Comparison of ENCODE assay signal across 34 mouse cellular contexts in the genomic region with DNA sequence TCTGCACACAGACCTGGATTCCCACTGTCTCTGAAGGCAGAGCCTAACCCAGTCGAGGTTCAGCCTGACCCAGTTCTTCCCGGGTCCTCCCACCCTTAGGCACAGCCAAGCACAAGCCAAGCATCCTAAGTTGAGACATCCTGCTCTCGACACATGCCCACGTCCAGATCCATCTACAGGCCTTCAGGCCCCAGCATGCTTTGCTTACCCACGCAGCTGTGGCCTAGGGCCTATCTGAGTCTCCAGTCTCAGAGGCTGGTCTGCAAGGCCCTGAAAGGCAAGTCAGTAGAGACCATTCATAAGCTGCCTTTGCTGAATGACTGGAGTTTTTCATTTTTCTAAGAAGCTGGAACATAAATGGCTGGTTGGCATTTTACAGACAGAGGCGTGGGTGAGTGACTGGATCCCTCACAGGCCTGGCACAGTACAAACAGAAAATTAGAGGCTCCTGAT. TPM values are rescaled to one million over a fixed set of nuclear protein-coding genes. Genes with fewer than 3 reads are reported as not detected.
A peak's percentile ranks its signal among the peaks of the same experiment; 100 is the strongest.
DNase-seq lines count a peak whose midpoint lies in the region; ATAC-seq and TF ChIP-seq lines count a peak whose summit lies in the region.
"Had no signal": no experiment of that assay in that cellular context is flagged by ENCODE, and none has a peak within 500 bp of the region (broad histone marks: within the 10 kb centered on the region; RNA-seq: fewer than 3 reads in every experiment).

No protein-coding gene starts in this region.

- TF ChIP-seq CTCF in gastrocnemius, adult 2 months (IDR thresholded peaks at IDR 0.05), result no peak

- peaks cover 17% of the 10 kb centered on the region for H3K4me1 ChIP-seq in forebrain, embryonic 10.5 days
- H3K4me1 ChIP-seq in forebrain, embryonic 13.5 days, result peaks cover 17% of the 10 kb centered on the region
- H3K4me1 ChIP-seq: embryonic facial prominence, embryonic 12.5 days; limb, embryonic 15.5 days; liver, embryonic 13.5 days; megakaryocyte, embryonic 14.5 days had no signal

- intact Hi-C loops in gastrocnemius, adult 2 months (cut with DNase I), result no loop called here

- 0 out of 2 replicates have a peak overlapping the region, but pooled peaks have one; percentile 1 for H3K27ac ChIP-seq in forebrain, embryonic 10.5 days
- no peak overlapping the region for H3K27ac ChIP-seq in forebrain, embryonic 13.5 days
- H3K27ac ChIP-seq in gastrocnemius, adult 2 months, result no peak overlapping the region
- H3K27ac ChIP-seq: embryonic facial prominence, embryonic 12.5 days; heart, embryonic 10.5 days; heart, embryonic 15.5 days; hindbrain, embryonic 14.5 days; limb, embryonic 10.5 days; limb, embryonic 15.5 days; liver, embryonic 13.5 days; midbrain, embryonic 12.5 days; neural tube, embryonic 13.5 days; stomach, postnatal 0 days had no signal

- WGBS in forebrain, embryonic 10.5 days, result 89% methylated on average over 6 of the region's 6 CpGs
- 92% methylated on average over 6 of the region's 6 CpGs for WGBS in forebrain, embryonic 13.5 days

- H3K4me2 ChIP-seq in forebrain, embryonic 13.5 days, result no peak overlapping the region
- H3K4me2 ChIP-seq: embryonic facial prominence, embryonic 12.5 days; heart, embryonic 15.5 days; hindbrain, embryonic 14.5 days; limb, embryonic 15.5 days; liver, embryonic 13.5 days; midbrain, embryonic 12.5 days; neural tube, embryonic 13.5 days had no signal

- no peaks in the 10 kb centered on the region for H3K27me3 ChIP-seq in forebrain, embryonic 10.5 days (ENCODE audit: poor library complexity, severe bottlenecking)
- no peaks in the 10 kb centered on the region for H3K27me3 ChIP-seq in forebrain, embryonic 13.5 days
- H3K27me3 ChIP-seq: embryonic facial prominence, embryonic 12.5 days; heart, embryonic 15.5 days; limb, embryonic 15.5 days; liver, embryonic 13.5 days; megakaryocyte, embryonic 14.5 days; neural tube, embryonic 13.5 days had no signal

- H3K4me3 ChIP-seq in forebrain, embryonic 10.5 days, result no peak overlapping the region
- H3K4me3 ChIP-seq in forebrain, embryonic 13.5 days, result no peak overlapping the region
- H3K4me3 ChIP-seq in gastrocnemius, adult 2 months, result no peak overlapping the region
- H3K4me3 ChIP-seq: embryonic facial prominence, embryonic 12.5 days; heart, embryonic 10.5 days; heart, embryonic 15.5 days; limb, embryonic 10.5 days; limb, embryonic 15.5 days; liver, embryonic 13.5 days; megakaryocyte, embryonic 14.5 days; midbrain, embryonic 12.5 days; myocyte; neural tube, embryonic 13.5 days had no signal

- no peaks in the 10 kb centered on the region for H3K9me3 ChIP-seq in forebrain, embryonic 10.5 days
- H3K9me3 ChIP-seq in forebrain, embryonic 13.5 days (replicated peaks), result no peaks in the 10 kb centered on the region
- H3K9me3 ChIP-seq: embryonic facial prominence, embryonic 12.5 days; heart, embryonic 10.5 days; heart, embryonic 15.5 days; limb, embryonic 10.5 days; limb, embryonic 15.5 days; liver, embryonic 13.5 days; midbrain, embryonic 12.5 days; neural tube, embryonic 13.5 days had no signal

- ATAC-seq in forebrain, embryonic 13.5 days, result no peak
- ATAC-seq: forebrain, postnatal 0 days; intestine, postnatal 0 days; lung, postnatal 0 days had no signal

- H3K9ac ChIP-seq in forebrain, embryonic 13.5 days, result no peak overlapping the region
- H3K9ac ChIP-seq: embryonic facial prominence, embryonic 12.5 days; forebrain, postnatal 0 days; heart, embryonic 15.5 days; hindbrain, embryonic 14.5 days; limb, embryonic 15.5 days; liver, embryonic 13.5 days; midbrain, embryonic 12.5 days; neural tube, embryonic 13.5 days had no signal

- no peak for DNase-seq in forebrain, embryonic 10.5 days (ENCODE audit: extremely low spot score, low spot score)
- peak; percentile 36 for DNase-seq in layer of hippocampus, adult 11-12 months (ENCODE audit: low spot score)
- DNase-seq in layer of hippocampus, postnatal 25 days (ENCODE audit: extremely low spot score in 1 of 2, low spot score in 1 of 2), result no peak
- DNase-seq in retina, postnatal 1 day, result peak; percentile 40
- no peak for DNase-seq in retina, embryonic 14.5 days (ENCODE audit: low spot score)
- DNase-seq in gastrocnemius, adult 2 months, result no peak
- DNase-seq: adrenal gland, adult 8-10 months; cerebellum, adult 8-10 months; cerebellum, postnatal 25 days; forebrain, postnatal 0 days; heart, postnatal 36 days; kidney, postnatal 14 days; liver, embryonic 13.5 days; lung, adult 18-20 months; lung, postnatal 4 days; right cerebral cortex, postnatal 4 days; thymus, adult 2 months; thymus, postnatal 36 days had no signal

- peaks cover 4% of the 10 kb centered on the region for H3K36me3 ChIP-seq in forebrain, embryonic 10.5 days (replicated peaks)
- peaks cover 4% of the 10 kb centered on the region; the same call in 1 of the 2 replicates for H3K36me3 ChIP-seq in forebrain, embryonic 13.5 days (ENCODE audit: poor library complexity, severe bottlenecking)
- H3K36me3 ChIP-seq: embryonic facial prominence, embryonic 12.5 days; G1E; heart, embryonic 10.5 days; heart, embryonic 15.5 days; liver, embryonic 13.5 days; midbrain, embryonic 12.5 days; neural tube, embryonic 13.5 days had no signal

RNA-seq across cellular contexts. Expression of a gene that starts 35.3 kb away (rescaled TPM):
- polyA plus RNA-seq in forebrain, embryonic 10.5 days (2016; fragmentation: Nextera tagmentation; extraction: Ambion mirVana), result 0.90 and 1.2 TPM in 2 replicates
- polyA plus RNA-seq in forebrain, embryonic 13.5 days (2015; fragmentation: Nextera tagmentation; extraction: Ambion mirVana), result 3.5 TPM in 2 replicates
- 10 to 100 TPM; 37.5 to 39.5 TPM for total RNA-seq in layer of hippocampus, postnatal 25 days (2021)
- 1 to 10 TPM; 3.0 to 3.4 TPM for total RNA-seq in gastrocnemius, adult 2 months (2021)
- total RNA-seq: granulocyte monocyte progenitor cell, adult 5-6 weeks had no signal
- polyA plus RNA-seq: G1E had no signal

Comparison
In these comparisons a context has a peak if more than half of its experiments do, and no peak if none do; other contexts are left out.
1. DNase-seq: peak in layer of hippocampus, adult 11-12 months (single experiment) and retina, postnatal 1 day (single experiment); none in forebrain, embryonic 10.5 days (single experiment), layer of hippocampus, postnatal 25 days (0 of 2), retina, embryonic 14.5 days (single experiment) and gastrocnemius, adult 2 months (single experiment).
2. RNA of a gene that starts 35.3 kb away (total RNA-seq): 37.5 to 39.5 TPM in layer of hippocampus, postnatal 25 days; 3.0 to 3.4 TPM in gastrocnemius, adult 2 months; every median in the first group is over 4 times any median in the second.